Mouse (Mus musculus): Measurements from ENCODE around the gene Olfr782. TPM values are rescaled to one million over a fixed set of nuclear protein-coding genes. Genes with fewer than 3 reads are reported as not detected.
"Not testable (repeated sequence)": the region's sequence is repeated elsewhere in the genome, so short reads cannot be mapped to it uniquely, and the experiment has no call there.

The Olfr782 gene
- not detected for total RNA-seq (2021)
- long read RNA-seq, experiment 1 = 0 reads
- long read RNA-seq, experiment 2 = 0 reads

- no peak for TF ChIP-seq CTCF (IDR thresholded peaks at IDR 0.05)
- intact Hi-C loops (cut with DNase I) = no loop called here
- Histone ChIP-seq H3K27ac (no peak within 1 kb of the TSS), H3K4me3 (no peak within 1 kb of the TSS)
- no peak for DNase-seq (ENCODE audit: extremely low spot score in 1 of 2, low spot score in 2 of 2)
Observed at GRCm38 (mm10) chr10:129348550-129348949, at the start of gene Olfr782. TSS of gene Olfr782 (plus strand) at chr10:129348850.

- intact Hi-C loops (cut with DNase I); DNase-seq (ENCODE audit: extremely low spot score in 1 of 2, low spot score in 2 of 2); H3K4me3 ChIP-seq; H3K27ac ChIP-seq: not testable (repeated sequence)
Observed at GRCm38 (mm10) chr10:129312973-129313372, 35.7 kb upstream of the Olfr782 start.

GRCm38 (mm10) chr10:129313521-129313920 is 35.1 kb upstream of the Olfr782 start:
- H3K4me3 ChIP-seq; H3K27ac ChIP-seq; intact Hi-C loops (cut with DNase I); DNase-seq (ENCODE audit: extremely low spot score in 1 of 2, low spot score in 2 of 2): not testable (repeated sequence)

GRCm38 (mm10) chr10:129317817-129318216 is 30.8 kb upstream of the Olfr782 start, which contains the start of gene Olfr780:
TSS of gene Olfr780 (plus strand) at chr10:129318117.
- intact Hi-C loops (cut with DNase I) = no loop called here
- TF ChIP-seq CTCF (IDR thresholded peaks at IDR 0.05) = no peak
- Histone ChIP-seq H3K27ac (no peak within 1 kb of the TSS), H3K4me3 (no peak within 1 kb of the TSS)
- DNase-seq (ENCODE audit: extremely low spot score in 1 of 2, low spot score in 2 of 2) = no peak

GRCm38 (mm10) chr10:129328554-129328953 is 20.1 kb upstream of the Olfr782 start, which contains the start of gene Olfr781:
TSS of gene Olfr781 (plus strand) at chr10:129328854.
- intact Hi-C loops (cut with DNase I) = no loop called here
- Histone ChIP-seq H3K27ac (no peak within 1 kb of the TSS), H3K4me3 (no peak within 1 kb of the TSS)
- TF ChIP-seq CTCF (IDR thresholded peaks at IDR 0.05) = no peak
- DNase-seq (ENCODE audit: extremely low spot score in 1 of 2, low spot score in 2 of 2) = no peak

GRCm38 (mm10) chr10:129352475-129352874 is 3.8 kb downstream of the Olfr782 start:
- intact Hi-C loops (cut with DNase I); H3K4me3 ChIP-seq; H3K27ac ChIP-seq; DNase-seq (ENCODE audit: extremely low spot score in 1 of 2, low spot score in 2 of 2): not testable (repeated sequence)

- H3K4me3 ChIP-seq; DNase-seq (ENCODE audit: extremely low spot score in 1 of 2, low spot score in 2 of 2); H3K27ac ChIP-seq; intact Hi-C loops (cut with DNase I): not testable (repeated sequence)
Observed at GRCm38 (mm10) chr10:129356496-129356895, 7.8 kb downstream of the Olfr782 start.

- intact Hi-C loops (cut with DNase I) = no loop called here
- no peak for DNase-seq (ENCODE audit: extremely low spot score in 1 of 2, low spot score in 2 of 2)
- no peak for TF ChIP-seq CTCF (IDR thresholded peaks at IDR 0.05)
- Histone ChIP-seq H3K27ac (no peak overlapping the region), H3K4me3 (no peak overlapping the region)
Observed at GRCm38 (mm10) chr10:129357307-129357706, 8.7 kb downstream of the Olfr782 start.

- H3K4me3 ChIP-seq; intact Hi-C loops (cut with DNase I); DNase-seq (ENCODE audit: extremely low spot score in 1 of 2, low spot score in 2 of 2); H3K27ac ChIP-seq: not testable (repeated sequence)
Observed at GRCm38 (mm10) chr10:129374051-129374450, 25.4 kb downstream of the Olfr782 start.

- no peak within 1 kb of the TSS for H3K27ac ChIP-seq
- no peak within 1 kb of the TSS for H3K4me3 ChIP-seq
- DNase-seq (ENCODE audit: extremely low spot score in 1 of 2, low spot score in 2 of 2) = no peak
- no peak for TF ChIP-seq CTCF (IDR thresholded peaks at IDR 0.05)
- intact Hi-C loops (cut with DNase I) = no loop called here
Observed at GRCm38 (mm10) chr10:129383783-129384182, 35.1 kb downstream of the Olfr782 start, which contains the start of gene Olfr784. TSS of gene Olfr784 (plus strand) at chr10:129384083.

- H3K27ac ChIP-seq = no peak overlapping the region
- intact Hi-C loops (cut with DNase I) = no loop called here
- no peak overlapping the region for H3K4me3 ChIP-seq
- DNase-seq (ENCODE audit: extremely low spot score in 1 of 2, low spot score in 2 of 2) = no peak
- no peak for TF ChIP-seq CTCF (IDR thresholded peaks at IDR 0.05)
Observed at GRCm38 (mm10) chr10:129400892-129401291, 52.2 kb downstream of the Olfr782 start.

Other genes starting within 250 kb of the Olfr782 start
- not detected for gene Olfr768, start 249.5 kb upstream of the Olfr782 start, total RNA-seq (2021)
- not detected for gene Olfr769, start 231.0 kb upstream of the Olfr782 start, total RNA-seq (2021)
- not detected for gene Olfr770, start 209.9 kb upstream of the Olfr782 start, total RNA-seq (2021)
- gene Olfr771, start 184.1 kb upstream of the Olfr782 start, total RNA-seq (2021) = not detected
- not detected for gene Olfr772, start 170.9 kb upstream of the Olfr782 start, total RNA-seq (2021)
- gene Olfr773, start 161.4 kb upstream of the Olfr782 start, total RNA-seq (2021) = not detected
- gene Olfr774, start 112.6 kb upstream of the Olfr782 start, total RNA-seq (2021) = not detected
- under 1 TPM; 0.09 to 0.16 TPM for gene Olfr775, start 100.4 kb upstream of the Olfr782 start, total RNA-seq (2021)
- gene Olfr776, start 89.7 kb upstream of the Olfr782 start, total RNA-seq (2021) = not detected
- gene Olfr777, start 77.4 kb upstream of the Olfr782 start, total RNA-seq (2021) = not detected
- gene Olfr780, start 30.7 kb upstream of the Olfr782 start, total RNA-seq (2021) = not detected
- gene Olfr781, start 20.0 kb upstream of the Olfr782 start, total RNA-seq (2021) = not detected
- under 1 TPM in 1 of 2 experiments, not detected in 1; 0.21 TPM for gene Olfr784, start 35.2 kb downstream of the Olfr782 start, total RNA-seq (2021)
- gene Olfr785, start 56.6 kb downstream of the Olfr782 start, total RNA-seq (2021) = not detected
- not detected for gene Olfr786, start 78.5 kb downstream of the Olfr782 start, total RNA-seq (2021)
- not detected for gene Olfr787, start 113.0 kb downstream of the Olfr782 start, total RNA-seq (2021)
- gene Olfr788, start 122.1 kb downstream of the Olfr782 start, total RNA-seq (2021) = not detected
- gene Olfr789, start 135.9 kb downstream of the Olfr782 start, total RNA-seq (2021) = not detected
- gene Olfr790, start 149.6 kb downstream of the Olfr782 start, total RNA-seq (2021) = not detected
- not detected for gene Olfr791, start 172.9 kb downstream of the Olfr782 start, total RNA-seq (2021)
- not detected for gene Olfr792, start 190.3 kb downstream of the Olfr782 start, total RNA-seq (2021)
- not detected for gene Olfr794, start 218.8 kb downstream of the Olfr782 start, total RNA-seq (2021)

Data from left cerebral cortex, adult 2 months (tissue).